Mouse (Mus musculus): ENCODE measurements around the gene Aldh1l1.

Aldh1l1 gene

GRCm38 (mm10) chr6:90486176-90486921, at the start of gene Aldh1l1:
Aldh1l1 (plus strand) TSS chr6:90486427.
- DNase-seq (ENCODE audit: extremely low spot score, low read depth, low spot score) = no peak

- no peak for DNase-seq (ENCODE audit: extremely low spot score, low read depth, low spot score)
Measured at GRCm38 (mm10) chr6:90437041-90437440, 49.2 kb upstream of the Aldh1l1 start.

DNA sequence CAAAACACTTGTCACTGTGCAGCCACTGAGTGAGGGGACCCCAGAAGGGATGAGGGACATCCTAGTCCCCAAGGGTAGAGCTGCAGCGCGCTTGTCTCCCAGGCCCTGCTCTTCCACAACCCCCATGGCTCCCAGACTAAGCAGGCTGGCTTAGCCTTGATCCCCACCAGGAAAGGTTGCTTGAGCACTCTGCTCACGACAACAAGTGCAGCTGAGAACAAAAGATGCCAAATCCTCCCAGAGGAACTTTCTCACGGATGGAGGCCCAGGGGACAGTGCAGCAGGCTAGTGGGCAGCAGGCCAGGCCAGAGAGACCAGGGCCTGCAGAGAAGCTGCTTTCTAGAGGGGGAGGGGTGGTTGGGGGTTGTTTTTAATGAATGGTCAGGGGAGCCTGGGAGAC, 39.3 kb upstream of the Aldh1l1 start:
- DNase-seq (ENCODE audit: extremely low spot score, low read depth, low spot score) = no peak

DNA sequence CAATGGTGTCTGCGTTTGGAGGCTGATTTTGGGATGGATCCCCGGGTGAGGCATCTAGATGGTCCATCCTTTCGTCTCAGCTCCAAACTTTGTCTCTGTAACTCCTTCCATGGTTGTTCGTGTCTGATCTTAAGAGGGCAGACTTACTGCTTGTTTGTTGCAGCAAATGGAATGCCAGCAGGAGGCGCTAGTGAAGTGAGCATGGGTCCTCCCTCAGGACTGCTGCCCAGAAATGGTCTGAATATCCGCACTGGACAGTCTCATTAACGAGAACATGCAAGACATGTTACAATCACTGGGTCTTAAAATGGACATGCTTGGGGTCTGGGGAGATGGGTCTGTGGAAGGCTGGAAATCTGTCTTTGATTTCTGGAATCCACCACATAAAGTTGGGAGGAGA, 36.0 kb upstream of the Aldh1l1 start:
- DNase-seq (ENCODE audit: extremely low spot score, low read depth, low spot score) = no peak

GRCm38 (mm10) chr6:90450697-90451096, 35.5 kb upstream of the Aldh1l1 start:
- DNase-seq (ENCODE audit: extremely low spot score, low read depth, low spot score) = no peak

- DNase-seq (ENCODE audit: extremely low spot score, low read depth, low spot score) = no peak
Measured at GRCm38 (mm10) chr6:90451512-90451911, 34.7 kb upstream of the Aldh1l1 start.

- no peak for DNase-seq (ENCODE audit: extremely low spot score, low read depth, low spot score)
Measured at GRCm38 (mm10) chr6:90452603-90453002, 33.6 kb upstream of the Aldh1l1 start.

DNA sequence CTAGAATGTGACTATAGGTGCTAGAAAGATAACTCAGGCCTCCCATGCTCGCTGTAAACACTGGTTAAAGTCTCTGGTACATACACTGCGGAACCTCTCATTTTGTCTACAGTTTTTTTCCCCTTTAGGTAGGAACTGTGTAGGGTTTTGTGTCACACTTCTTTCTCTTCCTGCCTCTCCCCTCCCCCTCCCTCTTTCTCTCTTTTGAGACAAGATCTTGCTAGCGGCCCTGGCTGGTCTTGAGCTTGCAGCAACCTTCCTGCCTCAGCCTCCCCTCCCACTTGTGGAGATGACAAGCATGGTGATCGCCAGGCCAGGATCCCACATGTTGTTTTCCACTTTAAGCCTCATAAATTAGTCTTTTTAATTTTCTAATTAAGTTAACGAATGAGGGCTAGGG, 32.5 kb upstream of the Aldh1l1 start:
- DNase-seq (ENCODE audit: extremely low spot score, low read depth, low spot score) = no peak

DNA sequence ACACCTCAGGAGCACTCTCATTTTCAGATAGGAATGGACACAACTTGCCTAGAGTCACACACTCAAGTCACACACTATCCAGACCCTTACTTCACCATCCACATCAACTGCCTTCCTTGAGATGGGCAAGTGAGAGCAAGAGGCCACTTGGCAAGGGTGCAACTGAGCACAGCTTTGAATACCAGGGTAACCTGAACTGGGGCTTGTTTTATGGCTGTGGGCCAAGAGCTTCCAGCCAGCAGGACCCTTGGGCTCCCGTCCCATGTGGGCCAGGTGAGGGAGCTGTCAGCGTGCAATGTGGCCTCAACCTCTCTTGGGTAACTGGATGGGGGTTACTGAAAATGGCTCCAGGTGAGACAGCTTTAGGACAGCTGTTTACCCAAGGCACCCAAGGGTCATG, 28.8 kb upstream of the Aldh1l1 start:
- no peak for DNase-seq (ENCODE audit: extremely low spot score, low read depth, low spot score)

DNA sequence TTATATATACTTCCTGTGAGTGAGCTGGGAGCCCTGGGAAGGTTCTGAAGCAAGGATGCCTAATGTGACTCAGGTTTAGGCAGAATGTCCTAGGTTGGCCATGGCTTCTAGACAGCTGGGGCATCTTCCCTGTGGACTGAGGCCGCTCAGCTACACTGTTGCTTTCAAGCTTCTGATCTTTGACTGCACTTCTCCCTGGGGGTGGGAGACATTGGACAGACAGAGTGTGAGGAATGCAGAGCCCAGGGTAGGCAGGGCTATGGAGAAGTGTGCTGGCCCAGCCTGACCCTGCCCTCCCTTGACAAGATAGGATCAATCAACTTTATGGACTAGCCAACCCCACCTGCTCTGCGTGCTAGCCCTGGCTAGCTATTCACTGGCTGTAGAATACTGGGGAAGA, 25.0 kb upstream of the Aldh1l1 start:
- DNase-seq (ENCODE audit: extremely low spot score, low read depth, low spot score) = no peak

DNA sequence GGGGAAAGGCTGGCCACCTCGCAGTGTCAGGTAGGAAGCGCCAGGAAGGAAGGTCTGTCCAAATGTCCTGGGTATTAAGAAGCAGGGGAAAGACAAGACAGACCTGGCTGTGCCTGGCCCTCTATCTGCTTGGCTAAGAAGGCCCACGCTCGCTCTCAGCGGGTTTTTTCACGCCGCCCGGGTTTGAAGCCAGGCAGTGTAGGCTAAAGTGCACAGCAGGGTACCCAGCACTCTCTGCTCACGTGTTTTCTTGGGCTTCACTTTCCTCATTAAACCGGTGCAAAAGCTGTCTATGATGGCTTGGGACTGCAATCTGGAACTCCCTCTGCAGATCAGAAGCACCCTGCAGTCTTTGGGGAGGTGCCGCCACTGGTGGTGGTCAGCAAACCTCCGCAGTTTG, 24.5 kb upstream of the Aldh1l1 start:
- no peak for DNase-seq (ENCODE audit: extremely low spot score, low read depth, low spot score)

GRCm38 (mm10) chr6:90462181-90462706, 24.0 kb upstream of the Aldh1l1 start, which contains the start of gene Klf15:
Klf15 (plus strand) TSS chr6:90462576.
- peak; percentile 6 for DNase-seq (ENCODE audit: extremely low spot score, low read depth, low spot score)

- DNase-seq (ENCODE audit: extremely low spot score, low read depth, low spot score) = no peak
Measured at GRCm38 (mm10) chr6:90462841-90463227, 23.4 kb upstream of the Aldh1l1 start.

DNA sequence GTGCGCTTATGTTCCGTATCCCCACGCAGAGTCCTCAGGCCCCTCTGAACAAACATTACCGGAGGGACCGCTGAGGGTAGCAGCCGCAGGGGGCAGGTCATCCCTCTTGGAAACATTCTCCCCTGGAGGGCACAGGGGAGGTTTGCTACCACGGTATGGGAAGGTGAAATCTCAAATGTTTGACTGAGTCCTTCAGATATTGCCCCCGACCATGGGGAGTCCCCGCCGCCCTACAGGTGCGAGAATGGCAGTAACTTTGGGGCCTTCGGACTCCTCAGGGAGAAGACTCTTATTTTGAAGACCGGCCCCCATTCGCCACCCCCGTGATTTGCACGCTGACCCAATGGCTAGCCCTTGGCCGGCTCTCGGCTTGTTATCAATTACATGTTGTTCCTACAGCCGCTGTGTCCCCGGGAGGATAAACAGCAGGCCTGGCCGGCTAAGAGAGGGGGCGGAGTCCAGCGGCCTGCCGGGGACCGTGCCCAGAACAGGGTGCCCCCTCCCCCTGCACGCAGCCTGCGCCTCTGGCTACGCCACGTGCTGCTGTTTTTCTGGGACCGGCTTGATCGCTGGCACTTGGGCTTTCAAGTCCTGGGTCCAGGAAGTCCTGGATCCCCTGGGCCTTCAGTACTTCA, 22.9 kb upstream of the Aldh1l1 start:
- peak; percentile 24 for DNase-seq (ENCODE audit: extremely low spot score, low read depth, low spot score)

DNA sequence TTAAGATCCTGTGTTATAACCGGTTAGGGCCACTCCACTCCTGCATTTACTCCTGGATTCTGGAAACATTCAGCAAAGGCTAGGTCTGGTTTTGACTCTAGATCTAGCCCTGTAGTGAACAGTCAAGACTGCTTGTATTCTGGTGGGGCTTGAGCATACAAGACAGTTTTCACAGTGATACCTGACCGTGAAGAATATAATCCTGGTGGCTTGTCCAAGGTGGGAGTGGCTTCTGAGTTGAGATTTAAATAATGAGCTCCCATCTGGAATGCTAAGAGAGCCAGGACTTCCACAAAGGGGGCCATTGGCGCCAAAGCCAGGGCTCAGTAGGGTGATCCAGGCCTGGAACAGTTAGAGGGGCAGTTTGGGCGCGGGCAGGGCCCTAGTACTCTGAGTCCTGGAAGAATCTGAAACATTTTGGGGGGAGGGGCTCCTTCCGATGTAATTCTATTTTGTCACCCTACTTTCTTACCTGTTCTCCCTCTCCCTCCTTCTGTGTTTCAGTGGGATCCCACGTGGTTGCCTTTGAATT, 22.3 kb upstream of the Aldh1l1 start:
- peak; percentile 18 for DNase-seq (ENCODE audit: extremely low spot score, low read depth, low spot score)

DNA sequence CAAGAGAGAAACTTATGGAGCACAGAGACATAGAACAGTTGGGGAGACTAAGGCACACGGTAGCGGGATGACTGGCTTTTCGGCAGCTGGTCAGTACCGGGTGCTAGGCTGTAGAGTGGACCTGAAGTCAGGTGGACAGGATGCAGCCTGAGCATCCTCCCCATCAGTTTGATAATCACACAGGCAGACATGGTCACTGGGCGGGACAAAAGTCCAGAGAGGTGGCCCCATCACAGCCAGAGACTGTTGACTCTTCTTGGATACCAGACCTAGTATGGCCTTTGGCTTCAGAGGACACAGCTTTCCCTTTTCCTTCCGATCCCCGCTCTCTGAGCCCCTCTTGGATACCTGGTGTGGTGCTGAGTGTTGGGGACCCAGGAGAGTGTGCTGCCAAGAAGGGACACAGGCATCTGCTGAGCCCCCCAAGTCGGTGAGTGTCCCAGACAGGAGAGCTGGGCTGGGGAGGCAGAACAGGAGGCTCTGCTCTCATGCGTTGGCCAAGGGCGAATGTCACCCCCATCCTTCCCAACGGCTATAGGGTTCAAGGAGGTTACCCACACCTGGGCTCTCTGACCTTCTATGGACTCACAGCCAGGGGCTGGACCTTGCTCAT, 21.1 kb upstream of the Aldh1l1 start:
- no peak for DNase-seq (ENCODE audit: extremely low spot score, low read depth, low spot score)

DNA sequence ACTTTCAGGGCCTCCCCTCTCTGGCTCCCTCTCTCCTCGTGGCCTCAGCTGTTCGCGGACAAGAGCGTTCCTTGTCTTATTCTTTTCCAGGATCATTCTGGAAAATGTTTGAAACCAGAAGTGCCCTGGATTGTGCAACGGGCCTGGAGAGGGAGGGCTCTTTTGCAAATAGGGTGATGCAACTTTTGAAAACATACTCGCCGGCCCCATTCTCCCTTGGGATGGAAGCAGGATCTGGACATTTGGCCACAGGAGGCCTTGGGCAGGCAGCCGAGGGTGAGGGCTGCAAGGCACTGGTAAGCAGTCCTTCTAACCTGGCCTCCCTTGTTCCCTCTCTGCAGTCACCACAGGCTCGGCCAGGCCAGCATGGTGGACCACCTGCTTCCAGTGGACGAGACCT, 20.1 kb upstream of the Aldh1l1 start:
- DNase-seq (ENCODE audit: extremely low spot score, low read depth, low spot score) = no peak

DNA sequence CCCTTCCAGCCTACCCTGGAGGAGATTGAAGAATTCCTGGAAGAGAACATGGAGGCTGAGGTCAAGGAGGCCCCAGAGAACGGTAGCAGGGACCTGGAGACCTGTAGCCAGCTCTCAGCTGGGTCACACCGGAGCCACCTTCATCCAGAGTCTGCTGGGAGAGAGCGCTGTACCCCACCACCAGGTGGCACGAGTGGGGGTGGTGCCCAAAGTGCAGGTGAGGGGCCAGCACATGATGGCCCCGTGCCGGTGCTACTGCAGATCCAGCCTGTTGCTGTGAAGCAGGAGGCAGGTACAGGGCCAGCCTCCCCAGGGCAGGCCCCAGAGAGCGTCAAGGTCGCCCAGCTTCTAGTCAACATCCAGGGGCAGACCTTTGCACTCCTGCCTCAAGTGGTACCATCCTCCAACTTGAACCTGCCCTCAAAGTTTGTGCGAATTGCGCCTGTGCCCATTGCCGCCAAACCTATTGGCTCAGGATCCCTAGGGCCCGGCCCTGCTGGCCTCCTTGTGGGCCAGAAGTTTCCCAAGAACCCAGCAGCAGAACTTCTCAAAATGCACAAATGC, 19.3 kb upstream of the Aldh1l1 start:
- no peak for DNase-seq (ENCODE audit: extremely low spot score, low read depth, low spot score)

- no peak for DNase-seq (ENCODE audit: extremely low spot score, low read depth, low spot score)
Measured at GRCm38 (mm10) chr6:90468216-90468615, 18.0 kb upstream of the Aldh1l1 start.

DNA sequence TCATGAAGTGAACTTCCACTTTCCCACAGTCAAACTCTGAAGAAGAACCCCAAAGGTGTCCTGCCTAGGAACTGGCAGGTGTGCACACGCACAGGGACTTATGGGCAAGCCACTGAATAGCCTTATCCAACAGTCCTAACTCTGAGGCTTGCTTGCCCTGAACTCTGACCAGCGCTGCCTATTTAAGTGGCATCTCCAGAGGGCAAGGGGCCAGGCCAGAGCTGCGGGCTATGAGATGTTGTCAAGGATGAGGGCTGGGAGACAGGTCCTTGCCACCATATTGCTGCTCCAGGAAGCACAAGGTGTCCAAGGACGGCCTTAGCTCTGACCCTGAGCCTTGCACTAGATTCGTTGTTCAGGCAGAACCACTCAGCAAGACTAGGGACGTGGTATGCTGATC, 17.2 kb upstream of the Aldh1l1 start:
- DNase-seq (ENCODE audit: extremely low spot score, low read depth, low spot score) = no peak

- no peak for DNase-seq (ENCODE audit: extremely low spot score, low read depth, low spot score)
Measured at GRCm38 (mm10) chr6:90470255-90470654, 16.0 kb upstream of the Aldh1l1 start.
